Mouse (Mus musculus) liver, adult 2 months (tissue): ENCODE measurements at regions not wholly inside any gene's neighbourhood (a gene's known extent, or its start where the extent isn't known, plus 50 kb on each side); places are given as distances from the start of the nearest gene placed in this dataset.

Experiments
- CTCF ChIP-seq: fragments of 200-500 bp; IDR thresholded peaks from 2 replicates; pipeline ENCODE4 v1.5.1; 2011; ENCODE audit warnings: low read depth, low read length, control low read depth
- POLR2A ChIP-seq: fragments of 200-500 bp; IDR thresholded peaks from 2 replicates; pipeline ENCODE4 v1.6.1; 2011; ENCODE audit warnings: low read length, control low read depth; ENCODE audit not compliant: insufficient read depth; ENCODE audit errors: extremely low read depth

GRCm38 (mm10) chr5:64744041-64744440, 59.1 kb upstream of the Klf3 start:
- TF ChIP-seq CTCF (no peak), POLR2A (no peak)
